Mouse (Mus musculus) CH12.LX (cell line): ENCODE results near the gene H1foo. TPM values are rescaled to one million over a fixed set of nuclear protein-coding genes. Genes with fewer than 3 reads are reported as not detected.

Source experiments
- DNase-seq: peaks from one replicate; pipeline ENCODE4 v3.0.0-alpha.2; 2013; ENCODE audit errors: extremely low read depth
- H3K27ac ChIP-seq: 2 replicates; pipeline ENCODE4 v1.5.1; 2012; ENCODE audit warnings: low read depth, mild to moderate bottlenecking, control low read depth, moderate library complexity; ENCODE audit not compliant: insufficient read depth
- H3K27me3 ChIP-seq: replicated peaks from 2 replicates; pipeline ENCODE3; 2012; ENCODE audit warnings: inconsistent platforms
- H3K36me3 ChIP-seq, 2 experiments: replicated peaks in 1 of 2; 2 replicates each; pipeline versions ENCODE3 to v1.6.1; 2012; ENCODE audit warnings: inconsistent platforms in 1 of 2, low read length in 1 of 2, mild to moderate bottlenecking in 1 of 2, mixed read lengths in 1 of 2, moderate library complexity in 1 of 2; ENCODE audit not compliant: control insufficient read depth in 1 of 2, insufficient read depth in 1 of 2
- H3K4me1 ChIP-seq, 2 experiments: 2 replicates each; pipeline ENCODE4 v1.6.1; 2012; ENCODE audit warnings: inconsistent platforms in 1 of 2, moderate library complexity in 1 of 2; ENCODE audit not compliant: insufficient read depth in 2 of 2, control insufficient read depth in 1 of 2
- H3K4me2 ChIP-seq: 2 replicates; pipeline ENCODE4 v1.6.1; 2012; ENCODE audit warnings: low read depth, mild to moderate bottlenecking, control low read depth; ENCODE audit not compliant: poor library complexity, insufficient read depth, severe bottlenecking
- H3K4me3 ChIP-seq, 3 experiments: fragments of 150-350 bp in 1 of 3; sonication (generic) in 1 of 3; replicated peaks in 1 of 3; 2 replicates each; pipeline versions ENCODE3 to v1.5.1; 2011 to 2012; ENCODE audit warnings: low read depth in 2 of 3, low read length in 2 of 3, mild to moderate bottlenecking in 2 of 3, moderate library complexity in 2 of 3, control low read depth in 1 of 3, improper control_type of control experiment in 1 of 3, inconsistent platforms in 1 of 3, mixed read lengths in 1 of 3; ENCODE audit not compliant: poor library complexity in 1 of 3
- H3K79me2 ChIP-seq: replicated peaks from 2 replicates; pipeline ENCODE4 v1.6.1; 2012; ENCODE audit warnings: mild to moderate bottlenecking, moderate library complexity; ENCODE audit not compliant: control insufficient read depth, poor library complexity, insufficient read depth, severe bottlenecking; ENCODE audit errors: extremely low read depth
- H3K9ac ChIP-seq: 2 replicates; pipeline ENCODE4 v1.6.1; 2012; ENCODE audit warnings: low read depth, mild to moderate bottlenecking, control low read depth, moderate library complexity; ENCODE audit not compliant: insufficient read depth
- H3K9me3 ChIP-seq: replicated peaks from 2 replicates; pipeline ENCODE3; 2012; ENCODE audit warnings: low read length, inconsistent platforms, mixed read lengths
- CHD1 ChIP-seq: IDR thresholded peaks from 2 replicates; pipeline ENCODE4 v1.6.1; 2012; ENCODE audit warnings: low read depth, low read length, improper control_type of control experiment, inconsistent platforms
- ELF1 ChIP-seq: IDR thresholded peaks from 2 replicates; pipeline ENCODE4 v1.6.1; 2014; ENCODE audit warnings: low read depth, mild to moderate bottlenecking, inconsistent platforms, low read length, improper control_type of control experiment
- EP300 ChIP-seq: IDR thresholded peaks from 2 replicates; pipeline ENCODE4 v1.6.1; 2011; ENCODE audit warnings: low read length, improper control_type of control experiment
- ETS1 ChIP-seq: conservative IDR thresholded peaks from 2 replicates; pipeline ENCODE4 v1.6.1; 2012; ENCODE audit warnings: low read depth, mild to moderate bottlenecking, inconsistent platforms, low read length, improper control_type of control experiment, moderate library complexity
- GABPA ChIP-seq: IDR thresholded peaks from 2 replicates; pipeline ENCODE4 v1.6.1; 2012; ENCODE audit warnings: low read depth, low read length, improper control_type of control experiment, inconsistent platforms; ENCODE audit not compliant: insufficient replicate concordance
- HCFC1 ChIP-seq: IDR thresholded peaks from 2 replicates; pipeline ENCODE4 v1.6.1; 2012; ENCODE audit warnings: low read depth, mild to moderate bottlenecking, inconsistent platforms, low read length, improper control_type of control experiment
- IRF4 ChIP-seq: IDR thresholded peaks from 2 replicates; pipeline ENCODE4 v1.6.1; 2014; ENCODE audit warnings: low read depth, mild to moderate bottlenecking, inconsistent platforms, low read length, improper control_type of control experiment
- JUN ChIP-seq: IDR thresholded peaks from 2 replicates; pipeline ENCODE4 v1.6.1; 2011; ENCODE audit warnings: low read depth, mild to moderate bottlenecking, low read length, improper control_type of control experiment, moderate library complexity; ENCODE audit not compliant: insufficient read depth
- MAFK ChIP-seq: IDR thresholded peaks from 2 replicates; pipeline ENCODE4 v1.6.1; 2011; ENCODE audit warnings: low read length, improper control_type of control experiment; ENCODE audit not compliant: insufficient replicate concordance
- NELFE ChIP-seq: IDR thresholded peaks from 2 replicates; pipeline ENCODE4 v1.6.1; 2011; ENCODE audit warnings: low read depth, low read length, improper control_type of control experiment
- POLR2A ChIP-seq: IDR thresholded peaks from 2 replicates; pipeline ENCODE4 v1.6.1; 2011; ENCODE audit warnings: low read depth, mild to moderate bottlenecking, improper control_type of control experiment, low read length
- RAD21 ChIP-seq: IDR thresholded peaks from 2 replicates; pipeline ENCODE4 v1.6.1; 2011; ENCODE audit warnings: low read depth, mild to moderate bottlenecking, low read length, improper control_type of control experiment, moderate library complexity
- SIN3A ChIP-seq: IDR thresholded peaks from 2 replicates; pipeline ENCODE4 v1.6.1; 2012; ENCODE audit warnings: low read length, improper control_type of control experiment, inconsistent platforms
- SMC3 ChIP-seq: IDR thresholded peaks from 2 replicates; pipeline ENCODE4 v1.6.1; 2011; ENCODE audit warnings: low read depth, low read length, improper control_type of control experiment
- TBP ChIP-seq: conservative IDR thresholded peaks from 2 replicates; pipeline ENCODE4 v1.6.1; 2011; ENCODE audit warnings: low read depth, low read length, improper control_type of control experiment
- TCF12 ChIP-seq: IDR thresholded peaks from 2 replicates; pipeline ENCODE4 v1.6.1; 2014; ENCODE audit warnings: low read depth, mild to moderate bottlenecking, inconsistent platforms, low read length, improper control_type of control experiment
- UBTF ChIP-seq: IDR thresholded peaks from 2 replicates; pipeline ENCODE4 v1.6.1; 2012; ENCODE audit warnings: low read depth, mild to moderate bottlenecking, inconsistent platforms, low read length, improper control_type of control experiment, moderate library complexity
- ZC3H11A ChIP-seq: IDR thresholded peaks from 2 replicates; pipeline ENCODE4 v1.6.1; 2012; ENCODE audit warnings: low read depth, mild to moderate bottlenecking, inconsistent platforms, low read length, improper control_type of control experiment
- ZMIZ1 ChIP-seq: IDR thresholded peaks from 2 replicates; pipeline ENCODE4 v1.6.1; 2012; ENCODE audit warnings: low read depth, mild to moderate bottlenecking, inconsistent platforms, low read length, improper control_type of control experiment
- ZNF384 ChIP-seq: IDR thresholded peaks from 2 replicates; pipeline ENCODE4 v1.6.1; 2012; ENCODE audit warnings: low read depth, low read length, improper control_type of control experiment, inconsistent platforms
- dilution Hi-C: fragments of 300-500 bp; cut with MboI; formaldehyde crosslinking; loops from 2 replicates; pipeline ENCODE4 v1.14.3; 2020; ENCODE audit warnings: low sequenced_read_pairs; ENCODE audit not compliant: extremely low pct_unique_long_range_greater_than_20kb, extremely low pct_ligation_motif_present
- in situ Hi-C: fragments of 300-500 bp; cut with MboI; formaldehyde crosslinking; loops from 3 replicates; pipeline ENCODE4 v1.14.3; 2019; ENCODE audit warnings: low sequenced_read_pairs, low pct_ligation_motif_present, low pct_unique_long_range_greater_than_20kb, mixed read lengths
- polyA plus RNA-seq: library from polyadenylated mRNA; unstranded; fragments of >175 nt; gene quantifications from 2 replicates; pipeline ENCODE4 v1.2.1, GENCODE M21; 2012; ENCODE audit warnings: low read depth; ENCODE audit not compliant: insufficient read length
- total RNA-seq, 2 experiments: library from RNA; depleted of rRNA; stranded (reverse); fragments of 300-350 nt in 1 of 2; fragments of >200 nt in 1 of 2; gene quantifications; 2 replicates each; pipeline ENCODE4 v1.2.3; 2012 to 2014

Gene H1foo
- total RNA-seq (2012; rRNA removed) (0.89 and 1.3 TPM in 2 replicates), total RNA-seq (2014; rRNA removed) (0.77 and 0.90 TPM in 2 replicates), polyA plus RNA-seq (1.0 and 1.4 TPM in 2 replicates)

- Histone ChIP-seq H3K4me3 (no peak within 1 kb of the TSS), H3K27ac (peak within 1 kb of the TSS; percentile 96), H3K9ac (peak within 1 kb of the TSS; percentile 67), H3K27me3 (no peaks in the 10 kb centered on the region), H3K4me2 (peak within 1 kb of the TSS; percentile 72), H3K79me2 (no peaks in the 10 kb centered on the region), H3K9me3 (no peaks in the 10 kb centered on the region), H3K36me3 (no peaks in the 10 kb centered on the region), H3K4me1 (peaks cover 43 to 72% of the 10 kb centered on the region in 2 experiments)
- no peak for TF ChIP-seq SMC3
- no peak for TF ChIP-seq ELF1
- TF ChIP-seq CHD1, result no peak
- TF ChIP-seq TCF12, result no peak
- dilution Hi-C loops (no loop called here), in situ Hi-C loops (loop anchor here (5.0 kb wide), 1 partner anchor 37 kb away; no protein-coding TSS in a partner anchor)
- no peak for DNase-seq
Measured at GRCm38 (mm10) chr6:115944638-115945037, at the start of gene H1foo. H1foo (plus strand) TSS chr6:115944938.

- Histone ChIP-seq H3K4me1 (peaks cover 12 to 39% of the 10 kb centered on the region in 2 experiments), H3K27me3 (no peaks in the 10 kb centered on the region), H3K4me2 (no peak overlapping the region), H3K79me2 (no peaks in the 10 kb centered on the region), H3K36me3 (peaks cover 10 to 41% of the 10 kb centered on the region in 2 experiments), H3K9ac (no peak overlapping the region), H3K27ac (no peak overlapping the region), H3K4me3 (no peak overlapping the region), H3K9me3 (no peaks in the 10 kb centered on the region)
- dilution Hi-C loops, result no loop called here
- in situ Hi-C loops, result loop anchor here (5.0 kb wide), 1 partner anchor 44 kb away; the partner anchor contains the start of genes Ift122 and Mbd4
- DNase-seq, result no peak
- no peak for TF ChIP-seq HCFC1
- no peak for TF ChIP-seq ZNF384
- TF ChIP-seq GABPA, result no peak
- no peak for TF ChIP-seq JUN
- no peak for TF ChIP-seq IRF4
- TF ChIP-seq NELFE, result no peak
- no peak for TF ChIP-seq POLR2A
- no peak for TF ChIP-seq ZC3H11A
- TF ChIP-seq TBP, result no peak
- no peak for TF ChIP-seq EP300
- no peak for TF ChIP-seq ZMIZ1
- no peak for TF ChIP-seq RAD21
- no peak for TF ChIP-seq ETS1
- TF ChIP-seq MAFK, result no peak
- no peak for TF ChIP-seq CHD1
- no peak for TF ChIP-seq UBTF
- TF ChIP-seq SIN3A, result no peak
Measured at GRCm38 (mm10) chr6:115896346-115896745, 48.4 kb upstream of the H1foo start.
